Mouse (Mus musculus): ENCODE measurements at regions not wholly inside any gene's neighbourhood (a gene's known extent, or its start where the extent isn't known, plus 50 kb on each side); places are given as distances from the start of the nearest gene placed in this dataset.

DNA sequence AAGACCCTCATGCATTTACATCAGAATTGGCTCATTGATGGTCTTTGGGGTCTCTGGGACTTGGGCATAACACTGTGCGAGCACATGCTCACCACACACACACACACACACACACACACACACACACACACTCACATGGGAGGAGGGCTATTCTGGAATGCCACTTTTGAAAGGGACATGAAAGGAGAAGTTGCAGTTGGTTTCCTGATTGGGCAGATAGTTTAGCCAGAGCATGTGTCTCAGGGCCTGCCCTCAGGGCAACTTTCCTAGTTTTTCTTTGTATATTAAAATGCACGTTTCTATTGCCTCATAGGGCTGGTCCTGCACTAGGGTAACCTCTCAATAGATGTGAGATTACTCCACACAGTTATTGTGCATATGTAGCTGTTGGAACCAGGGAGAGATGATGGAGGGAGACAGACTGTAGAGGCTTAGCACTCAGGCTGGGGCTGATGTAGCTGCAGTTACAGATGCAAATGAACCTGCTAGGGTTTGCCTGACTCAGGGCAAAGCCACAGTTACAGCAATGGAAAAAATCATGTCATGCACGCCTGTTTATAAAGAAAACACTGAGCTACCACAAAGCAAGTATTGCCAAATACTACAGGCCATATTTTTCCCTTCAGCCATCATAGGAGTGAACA lies 115.3 kb upstream of the Arhgap28 start:
- ATAC-seq (ENCODE audit: insufficient number of reproducible peaks, low FRiP score, low TSS enrichment): no peak

DNA sequence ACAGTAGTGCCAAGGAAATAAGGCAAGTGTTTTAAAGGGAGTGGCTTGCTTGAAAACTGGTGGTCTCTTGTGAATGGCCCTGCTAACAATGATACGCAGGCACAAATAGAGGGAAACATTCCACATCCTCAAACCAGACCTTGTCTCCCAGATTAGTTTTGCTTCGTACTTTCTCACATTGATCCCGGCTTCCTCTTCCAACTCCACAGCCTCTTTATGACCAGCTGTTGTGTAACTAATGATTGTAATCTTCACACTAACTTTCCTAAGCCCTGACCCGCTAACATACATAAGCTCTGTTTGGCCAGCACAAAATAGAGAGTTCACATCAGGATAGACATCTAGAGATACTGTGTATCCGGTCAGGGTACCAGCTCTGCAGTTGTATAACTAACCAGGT lies 116.3 kb upstream of the Arhgap28 start:
- ATAC-seq (ENCODE audit: insufficient number of reproducible peaks, low FRiP score, low TSS enrichment): no peak

DNA sequence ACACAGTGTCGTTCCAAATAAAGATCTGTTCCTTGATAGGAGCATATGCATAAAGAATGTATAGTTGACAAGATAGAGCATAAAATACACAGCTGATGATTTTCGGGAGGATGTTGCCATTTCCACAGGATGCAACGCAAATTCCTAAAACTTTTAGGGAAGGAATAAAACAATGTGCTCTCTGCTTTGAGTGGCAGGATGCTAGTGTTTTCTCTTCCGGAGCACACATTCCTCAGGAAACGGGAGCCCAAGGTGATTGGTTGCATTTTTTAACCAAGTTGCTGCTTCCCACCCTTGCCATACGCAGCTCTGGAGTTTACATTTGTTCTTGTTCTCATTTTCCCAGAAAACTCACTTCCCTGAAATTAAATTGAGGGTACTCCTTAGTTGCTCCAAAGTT lies 116.8 kb upstream of the Arhgap28 start:
- no peak for ATAC-seq (ENCODE audit: insufficient number of reproducible peaks, low FRiP score, low TSS enrichment)

DNA sequence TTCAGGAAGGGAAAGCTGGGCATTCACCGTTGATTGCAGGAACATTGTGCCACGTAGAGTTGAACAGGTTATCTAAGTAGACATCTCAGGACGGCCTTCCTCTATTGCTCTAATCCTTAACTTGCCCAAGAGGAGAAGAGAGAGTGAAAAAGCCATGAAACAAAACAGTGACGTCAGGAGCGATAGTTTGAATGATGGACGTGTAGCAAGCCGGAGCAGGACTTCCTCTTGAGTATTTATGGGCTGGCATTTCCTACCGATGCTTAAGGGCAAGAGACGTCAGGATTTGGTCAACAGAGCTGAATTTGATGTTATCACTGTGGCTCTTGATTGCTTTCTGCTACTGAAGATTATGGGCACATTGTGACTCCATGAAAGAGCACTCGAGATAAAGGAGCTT lies 130.5 kb upstream of the Arhgap28 start:
- ATAC-seq (ENCODE audit: insufficient number of reproducible peaks, low FRiP score, low TSS enrichment): no peak

DNA sequence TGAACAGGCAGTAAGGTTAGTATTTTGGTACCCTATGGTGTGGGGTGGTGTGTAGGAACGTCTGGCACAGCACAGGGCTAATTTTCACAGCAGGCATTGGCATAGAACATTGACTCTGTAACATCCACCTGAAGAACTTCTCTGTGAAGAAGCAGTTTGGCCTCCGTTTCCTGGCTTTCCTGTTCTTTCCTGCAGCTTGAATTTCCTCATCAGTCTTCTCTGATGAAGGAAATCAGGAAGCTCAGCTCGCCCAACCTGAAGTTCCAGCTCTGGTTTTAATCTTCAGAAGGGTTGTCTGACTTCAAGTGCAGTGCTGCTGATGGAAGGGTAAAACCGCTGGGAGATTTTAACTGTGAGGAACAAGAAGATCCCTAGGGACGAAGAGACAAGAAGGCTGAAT lies 131.5 kb upstream of the Arhgap28 start:
- ATAC-seq (ENCODE audit: insufficient number of reproducible peaks, low FRiP score, low TSS enrichment): no peak

DNA sequence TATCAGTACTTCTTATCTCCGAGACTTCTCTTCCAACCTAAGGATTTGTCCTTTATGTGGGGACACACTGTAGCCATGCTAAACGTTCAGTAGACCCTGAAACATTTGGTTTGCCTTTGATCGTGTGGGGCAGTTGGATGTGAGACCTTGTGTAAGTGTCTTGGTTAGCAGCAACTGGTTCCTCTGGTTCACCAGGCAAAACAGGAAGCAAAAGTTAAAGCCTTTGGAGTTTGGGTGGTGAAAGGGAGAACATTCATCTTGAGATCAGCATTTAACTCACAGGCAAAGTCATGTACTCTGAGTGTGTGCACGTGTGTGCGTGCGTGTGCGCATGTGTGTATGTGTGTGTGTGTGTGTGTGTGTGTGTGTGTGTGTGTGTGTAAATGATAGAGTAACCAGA lies 130.3 kb upstream of the L3mbtl4 start:
- no peak for ATAC-seq (ENCODE audit: insufficient number of reproducible peaks, low FRiP score, low TSS enrichment)

DNA sequence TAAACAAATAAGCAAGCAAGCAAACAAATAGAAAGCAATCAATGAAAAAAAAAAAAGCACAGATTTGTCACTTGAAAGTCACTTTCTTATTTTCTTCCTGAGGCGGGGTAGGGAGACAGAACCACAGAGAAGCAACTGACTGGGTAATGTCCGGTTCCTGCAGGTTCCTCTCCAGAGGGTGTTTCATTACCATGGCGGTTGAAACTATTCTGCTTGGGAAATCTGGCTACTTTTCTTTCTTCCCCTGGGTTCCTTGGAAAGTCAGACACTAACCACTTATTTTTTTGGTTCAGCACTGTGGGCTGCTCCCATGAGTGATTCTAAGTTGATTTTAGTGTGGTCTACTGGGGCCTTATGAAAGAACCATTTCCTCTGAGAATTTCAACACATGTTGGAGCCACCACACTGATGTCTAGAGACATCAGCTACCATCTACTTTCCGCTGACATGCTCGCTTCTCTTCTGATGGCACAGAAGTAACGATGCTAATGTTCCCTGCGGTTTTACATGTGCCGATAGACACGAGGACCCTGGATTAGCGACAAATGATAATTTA lies 124.3 kb upstream of the L3mbtl4 start:
- ATAC-seq (ENCODE audit: insufficient number of reproducible peaks, low FRiP score, low TSS enrichment): no peak

DNA sequence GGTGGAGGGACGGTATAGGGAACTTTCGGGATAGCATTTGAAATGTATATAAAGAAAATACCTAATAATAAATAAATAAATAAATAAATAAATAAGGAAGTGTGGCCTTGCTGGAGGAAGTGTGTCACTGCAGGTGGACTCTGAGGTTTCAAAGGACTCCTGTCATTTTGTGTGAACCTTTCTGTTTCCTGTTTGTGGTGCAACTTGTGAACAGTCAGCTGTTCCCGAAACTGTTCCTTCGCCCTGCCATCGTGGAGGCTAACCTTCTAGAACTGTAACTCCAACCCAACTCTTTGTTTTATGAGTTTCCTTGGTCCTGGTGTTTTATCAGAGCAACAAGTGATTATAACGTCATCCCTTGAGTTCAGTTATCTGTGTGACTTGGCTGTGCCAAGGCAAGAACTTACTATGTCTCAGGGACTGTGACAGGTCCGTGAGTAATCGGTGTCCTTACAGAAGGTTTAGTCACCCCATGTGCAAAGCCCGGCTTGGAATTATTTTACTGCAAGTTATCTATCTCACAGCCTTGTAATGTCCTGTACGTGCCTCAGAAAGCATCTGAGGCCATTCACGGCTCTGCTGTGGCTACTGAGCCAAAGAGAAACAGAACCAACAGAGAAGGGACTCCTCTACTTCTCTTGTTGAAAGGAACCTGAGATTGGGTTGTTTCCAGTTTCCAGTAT lies 121.0 kb upstream of the L3mbtl4 start:
- ATAC-seq (ENCODE audit: insufficient number of reproducible peaks, low FRiP score, low TSS enrichment): no peak

DNA sequence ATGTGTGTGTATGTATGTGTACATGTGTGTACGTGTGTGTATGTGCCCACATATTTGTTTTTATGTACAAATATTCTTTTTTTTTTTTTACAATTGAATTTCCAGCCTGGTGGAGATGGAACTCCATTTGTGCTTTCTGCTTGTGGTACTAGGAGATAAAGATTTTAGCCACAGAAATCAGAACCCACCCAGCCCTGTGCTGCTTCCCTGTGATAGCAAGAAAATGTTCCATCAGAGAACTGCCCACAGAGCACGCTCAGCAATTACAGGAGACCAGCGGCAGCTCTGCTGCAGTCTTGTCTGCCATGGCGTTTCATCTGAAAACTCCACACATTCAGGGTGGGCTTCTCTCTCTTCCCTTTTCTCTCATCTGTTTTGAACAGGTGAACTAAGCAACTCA lies 118.7 kb upstream of the L3mbtl4 start:
- no peak for ATAC-seq (ENCODE audit: insufficient number of reproducible peaks, low FRiP score, low TSS enrichment)

DNA sequence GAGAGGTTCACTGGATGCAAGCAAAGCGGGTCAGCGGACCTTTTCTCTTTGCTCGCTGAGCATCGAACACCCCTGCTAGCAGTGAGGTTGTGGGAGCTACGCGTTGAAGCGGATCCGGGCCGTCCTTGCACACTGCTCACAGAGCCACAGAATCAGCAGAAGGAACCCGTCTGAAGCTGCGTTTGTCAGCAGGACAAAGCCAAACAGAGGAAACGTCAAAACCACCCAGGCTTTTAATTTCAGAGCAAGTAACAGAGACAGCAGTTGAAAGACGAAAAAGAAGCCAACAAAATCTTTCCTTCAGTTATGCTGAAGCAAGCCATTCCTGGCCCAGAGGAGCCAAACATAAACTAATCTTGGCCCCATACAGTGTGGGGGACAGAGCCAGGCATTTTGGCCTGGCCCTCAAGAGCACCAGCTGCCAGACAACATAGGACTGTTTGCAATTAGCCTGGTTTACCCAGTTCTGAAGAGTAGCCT lies 115.4 kb upstream of the L3mbtl4 start:
- ATAC-seq (ENCODE audit: insufficient number of reproducible peaks, low FRiP score, low TSS enrichment): peak; percentile 58; the same call in 1 of the 2 replicates

DNA sequence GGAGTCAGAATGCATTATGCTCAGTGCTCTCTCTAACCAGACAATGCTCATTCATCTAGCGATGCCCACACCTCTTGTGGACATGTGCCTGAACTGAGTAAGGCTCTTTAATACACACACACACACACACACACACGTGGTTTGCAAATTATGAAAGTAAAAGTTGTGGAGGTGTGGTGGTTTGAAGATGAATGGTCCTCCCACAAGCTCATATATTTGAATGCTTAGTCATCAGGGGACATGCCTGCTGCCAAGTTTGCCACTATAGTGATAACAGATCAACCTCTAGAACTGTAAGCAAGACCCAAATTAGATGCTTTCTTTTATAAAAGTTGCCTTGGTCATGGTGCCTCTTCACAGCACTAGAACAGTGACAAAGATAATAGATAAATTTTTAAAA lies 112.5 kb upstream of the L3mbtl4 start:
- ATAC-seq (ENCODE audit: insufficient number of reproducible peaks, low FRiP score, low TSS enrichment): no peak

DNA sequence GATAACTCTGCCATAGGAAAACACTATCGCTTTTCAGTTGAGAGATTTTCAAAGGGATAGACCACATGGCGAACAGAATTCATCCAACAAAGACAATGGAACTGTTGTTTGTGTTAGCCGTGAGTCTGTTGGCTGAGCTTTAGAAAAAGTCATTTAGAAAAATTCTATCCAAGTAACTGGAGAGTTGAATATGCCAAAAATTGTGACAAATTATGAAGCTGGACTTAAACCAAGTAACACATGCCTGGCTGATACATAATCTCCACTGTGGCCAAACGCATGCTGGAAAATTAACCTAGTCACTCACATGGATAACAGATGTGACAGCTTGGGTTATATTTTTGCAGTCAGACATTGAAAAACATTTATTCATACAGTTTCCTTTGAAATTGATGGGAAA lies 110.1 kb upstream of the L3mbtl4 start:
- no peak for ATAC-seq (ENCODE audit: insufficient number of reproducible peaks, low FRiP score, low TSS enrichment)

DNA sequence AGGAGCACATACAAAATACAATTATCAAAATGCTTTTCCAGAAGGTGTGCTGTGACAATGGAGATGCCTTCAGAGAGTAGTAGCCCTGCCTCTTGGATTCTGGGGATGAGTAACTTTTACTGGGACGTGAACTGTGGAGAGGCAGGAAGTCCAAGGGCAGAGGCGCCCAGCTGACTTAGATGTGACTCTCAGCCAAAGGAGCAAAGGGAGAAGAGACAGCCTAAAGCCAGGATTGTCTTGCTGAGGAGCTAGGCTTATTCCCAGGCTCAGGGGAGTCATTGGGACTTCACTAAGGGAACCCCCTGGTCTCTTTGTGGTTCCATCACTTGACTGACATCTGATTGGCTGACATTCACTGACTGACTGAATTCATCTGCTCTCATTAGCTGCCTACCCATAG lies 108.9 kb upstream of the L3mbtl4 start:
- no peak for ATAC-seq (ENCODE audit: insufficient number of reproducible peaks, low FRiP score, low TSS enrichment)

DNA sequence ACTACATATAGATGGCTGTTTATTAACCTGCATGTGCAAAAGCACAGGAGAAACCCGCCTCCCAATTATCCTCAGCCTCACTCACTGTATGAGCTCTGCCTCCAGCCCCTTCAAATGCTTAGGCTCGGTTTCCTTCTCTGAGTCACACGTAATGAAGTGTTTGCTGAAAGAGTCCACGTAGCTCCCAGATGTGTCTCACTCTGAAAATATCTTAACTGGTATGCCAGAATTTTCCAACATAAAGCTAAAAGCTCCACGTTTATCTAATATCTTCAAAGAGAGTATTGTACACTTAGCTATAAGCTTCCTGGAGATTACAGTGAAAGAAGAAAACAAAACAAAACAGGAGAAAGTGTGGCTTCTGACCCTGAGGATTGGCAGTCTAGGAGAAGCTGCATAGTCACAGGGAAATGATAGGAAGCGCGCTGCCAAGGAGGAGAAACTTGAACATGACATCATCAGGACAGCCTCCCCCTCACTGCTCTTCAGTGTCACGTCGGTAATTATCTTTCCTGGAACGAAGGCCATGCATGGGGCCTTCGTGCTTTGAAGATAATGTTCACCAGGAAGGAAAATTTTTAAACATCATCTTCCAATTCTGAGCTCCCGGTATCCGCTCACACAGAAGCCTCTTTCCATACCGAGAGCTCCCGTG lies 108.3 kb upstream of the L3mbtl4 start:
- ATAC-seq (ENCODE audit: insufficient number of reproducible peaks, low FRiP score, low TSS enrichment): no peak

DNA sequence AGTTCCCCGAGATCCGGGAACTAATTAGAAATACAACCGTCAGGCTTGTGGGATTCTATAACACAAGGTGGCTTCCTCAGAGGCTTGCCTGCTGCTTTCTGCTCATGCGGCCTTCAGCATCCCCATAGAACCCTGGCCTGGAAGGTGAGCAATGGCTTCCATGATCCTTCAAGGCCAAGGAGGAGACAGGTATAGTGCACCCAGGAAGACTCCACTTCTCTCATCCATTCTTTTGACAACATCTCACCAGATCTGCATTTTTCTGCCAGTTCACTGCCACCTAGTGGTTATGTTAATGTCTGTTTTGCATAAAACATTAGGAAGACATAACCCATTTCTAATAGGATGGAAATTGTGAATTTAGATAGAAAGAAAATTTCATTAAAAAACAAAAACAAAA lies 107.2 kb upstream of the L3mbtl4 start:
- no peak for ATAC-seq (ENCODE audit: insufficient number of reproducible peaks, low FRiP score, low TSS enrichment)

DNA sequence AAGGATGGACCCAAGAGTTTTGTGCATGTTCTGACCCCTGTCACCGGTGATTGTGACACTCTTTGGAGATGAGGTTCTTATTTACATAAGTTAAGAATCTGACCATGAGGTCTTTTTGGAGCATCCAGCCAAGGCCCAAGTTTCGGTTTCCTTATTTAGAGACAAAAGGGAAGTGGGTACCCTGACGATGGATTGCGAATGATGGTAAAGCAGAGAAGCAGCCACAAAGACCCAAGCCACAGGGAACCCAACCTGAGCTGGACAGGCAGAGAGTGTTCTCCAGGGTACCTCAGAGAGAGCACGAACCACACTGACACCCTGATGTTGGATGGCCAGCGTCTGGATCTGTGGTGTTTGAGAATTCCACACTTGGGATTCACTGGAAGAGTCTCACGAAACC lies 100.8 kb upstream of the L3mbtl4 start:
- no peak for ATAC-seq (ENCODE audit: insufficient number of reproducible peaks, low FRiP score, low TSS enrichment)

DNA sequence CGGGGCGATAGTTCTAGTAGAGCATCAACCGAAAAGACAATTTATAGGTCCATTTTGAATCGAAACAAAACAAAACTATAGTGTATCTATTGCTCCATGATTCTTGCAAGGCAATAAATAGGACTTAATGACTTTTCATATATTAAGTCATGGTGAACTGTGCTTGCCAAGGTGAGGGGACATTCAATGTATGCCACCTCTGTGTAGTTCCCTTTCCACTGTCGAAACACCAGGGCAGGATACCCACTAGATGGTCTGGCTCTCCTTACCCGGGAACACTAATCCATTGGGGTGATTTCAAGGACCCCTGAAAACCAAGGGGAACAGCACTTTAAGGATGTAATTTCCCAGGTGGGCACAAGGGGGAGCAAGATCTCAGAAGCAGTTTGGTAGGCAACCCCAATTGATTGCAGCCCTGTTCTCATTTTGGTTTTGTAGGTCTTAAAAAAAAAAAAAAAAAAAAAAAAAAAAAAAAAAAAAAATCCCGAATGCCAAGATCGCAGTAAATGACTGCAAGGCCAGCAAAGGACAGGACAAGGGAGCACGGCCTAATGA lies 96.9 kb upstream of the L3mbtl4 start:
- ATAC-seq (ENCODE audit: insufficient number of reproducible peaks, low FRiP score, low TSS enrichment): peak; percentile 58

DNA sequence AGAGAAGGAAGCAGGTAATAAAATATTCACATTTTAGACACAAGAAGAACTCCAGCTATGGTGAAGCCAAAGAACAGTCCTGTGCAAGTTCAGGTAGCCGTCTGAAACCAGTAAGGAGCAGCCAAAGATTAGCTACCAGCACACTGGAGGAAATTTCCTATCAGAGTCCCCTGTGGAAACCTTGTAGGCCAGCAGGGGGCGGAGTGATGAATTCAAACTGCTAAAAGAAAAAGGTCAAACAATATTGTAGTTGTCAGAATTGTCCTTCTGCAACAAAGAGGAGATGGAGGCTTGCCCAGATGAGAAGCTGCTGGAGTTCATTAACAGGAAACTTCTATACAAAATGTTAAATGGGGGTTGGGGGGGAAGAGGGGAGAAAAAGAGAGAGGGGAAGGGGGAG lies 95.8 kb upstream of the L3mbtl4 start:
- ATAC-seq (ENCODE audit: insufficient number of reproducible peaks, low FRiP score, low TSS enrichment): no peak

DNA sequence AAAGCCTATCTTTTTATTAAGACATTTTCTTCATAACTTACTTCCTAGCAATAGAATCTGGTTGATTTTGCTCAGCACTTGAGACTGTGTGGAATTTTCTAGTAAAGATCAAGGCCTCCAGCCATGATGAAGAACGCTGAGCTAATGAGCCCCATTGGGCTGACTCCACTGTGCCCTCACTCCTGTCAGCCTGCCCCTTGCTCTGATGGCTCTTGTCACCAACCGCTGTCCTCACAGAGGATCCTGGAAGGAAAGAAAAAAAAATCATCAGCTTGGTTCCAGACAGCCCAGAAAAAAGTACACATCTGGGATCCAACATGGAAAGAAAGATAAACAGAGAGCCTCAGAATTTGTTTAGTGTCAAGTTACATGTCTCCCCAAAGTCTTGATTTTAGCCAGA lies 88.2 kb upstream of the L3mbtl4 start:
- ATAC-seq (ENCODE audit: insufficient number of reproducible peaks, low FRiP score, low TSS enrichment): no peak

DNA sequence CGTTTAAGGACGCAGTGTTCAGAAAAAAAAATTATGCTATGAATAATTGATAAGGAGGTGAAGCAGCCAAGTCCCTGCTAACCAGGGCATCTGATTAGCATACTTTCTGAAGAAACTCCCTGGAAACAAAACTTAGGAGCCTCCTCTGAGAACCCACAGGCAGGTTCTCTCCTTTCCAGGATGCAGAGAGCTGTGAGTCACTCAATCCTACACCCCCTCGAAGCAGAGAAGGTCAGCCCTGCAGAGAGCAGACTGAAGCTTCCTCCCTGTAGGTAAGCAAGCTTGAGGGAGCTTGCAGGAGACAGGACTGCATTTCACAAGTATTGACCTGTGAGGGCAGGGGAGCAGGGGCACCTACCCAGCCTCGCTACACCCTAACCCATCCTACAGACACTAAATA lies 83.7 kb upstream of the L3mbtl4 start:
- ATAC-seq (ENCODE audit: insufficient number of reproducible peaks, low FRiP score, low TSS enrichment): no peak

DNA sequence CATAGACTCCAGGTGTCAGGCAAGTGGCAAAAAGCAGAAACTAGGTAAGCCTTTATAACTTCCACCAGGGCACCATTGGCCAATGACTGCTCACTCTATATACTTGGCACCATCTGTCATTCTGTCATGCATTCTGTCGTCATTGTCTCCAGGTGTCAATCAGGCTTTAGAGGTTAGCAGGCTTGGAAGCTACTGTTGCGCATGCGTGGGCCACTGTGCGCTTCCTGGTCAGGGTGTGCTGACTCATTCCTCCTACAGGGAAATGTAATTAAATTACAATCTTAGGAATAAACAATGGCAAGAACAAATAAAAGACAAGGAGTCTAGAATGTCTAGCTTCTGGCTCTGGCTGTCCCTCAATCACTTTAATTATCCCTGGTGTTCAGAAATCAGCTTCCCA lies 68.1 kb upstream of the L3mbtl4 start:
- no peak for ATAC-seq (ENCODE audit: insufficient number of reproducible peaks, low FRiP score, low TSS enrichment)

Data from cerebellum, adult (tissue).